Mouse (Mus musculus): Measurements from ENCODE around the gene Rnf187. TPM values are rescaled to one million over a fixed set of nuclear protein-coding genes. Genes with fewer than 3 reads are reported as not detected.

Gene Rnf187
- polyA plus RNA-seq, 1 experiment from 2014 or later, result 45.0 TPM

- WGBS (ENCODE audit: missing documents), result under 1% methylated on average over 29 of the region's 29 CpGs
- Histone ChIP-seq H3K4me3 (ENCODE audit: inconsistent target) (peak overlapping the region; percentile 99), H3K79me2 (ENCODE audit: inconsistent target) (peaks cover 96% of the 10 kb centered on the region)
Observed at GRCm38 (mm10) chr11:58977150-58977549, 38.4 kb upstream of the Rnf187 start.

GRCm38 (mm10) chr11:58974414-58974813 lies 35.7 kb upstream of the Rnf187 start:
- H3K79me2 ChIP-seq (ENCODE audit: inconsistent target), result peaks cover 91% of the 10 kb centered on the region
- no peak overlapping the region for H3K4me3 ChIP-seq (ENCODE audit: inconsistent target)
- H3K27ac ChIP-seq, result no peak overlapping the region
- 90% methylated on average over 3 of the region's 3 CpGs for WGBS (ENCODE audit: missing documents)
- peaks cover 6% of the 10 kb centered on the region; the same call in 1 of the 2 replicates for H3K36me3 ChIP-seq (ENCODE audit: inconsistent target)

More at GRCm38 (mm10) chr11:58977150-58977549, 38.4 kb upstream of the Rnf187 start:
- Histone ChIP-seq H3K36me3 (ENCODE audit: inconsistent target) (no peaks in the 10 kb centered on the region), H3K27ac (peak overlapping the region; percentile 72)

GRCm38 (mm10) chr11:58971796-58972195 lies 33.1 kb upstream of the Rnf187 start:
- WGBS (ENCODE audit: missing documents), result 95% methylated on average over 3 of the region's 3 CpGs
- H3K36me3 ChIP-seq (ENCODE audit: inconsistent target), result peaks cover 6% of the 10 kb centered on the region; the same call in 1 of the 2 replicates

GRCm38 (mm10) chr11:58970831-58971530 lies 32.3 kb upstream of the Rnf187 start:
- Histone ChIP-seq H3K27ac (no peak overlapping the region), H3K36me3 (ENCODE audit: inconsistent target) (peaks cover 6% of the 10 kb centered on the region; the same call in 1 of the 2 replicates), H3K4me3 (ENCODE audit: inconsistent target) (no peak overlapping the region), H3K79me2 (ENCODE audit: inconsistent target) (peaks cover 57% of the 10 kb centered on the region)
- 94% methylated on average over 20 of the region's 21 CpGs for whole genome bisulfite sequencing (ENCODE audit: missing documents)

More at GRCm38 (mm10) chr11:58971796-58972195, 33.1 kb upstream of the Rnf187 start:
- Histone ChIP-seq H3K4me3 (ENCODE audit: inconsistent target) (no peak overlapping the region), H3K27ac (no peak overlapping the region), H3K79me2 (ENCODE audit: inconsistent target) (peaks cover 65% of the 10 kb centered on the region)

GRCm38 (mm10) chr11:58969659-58970058 lies 30.9 kb upstream of the Rnf187 start:
- Histone ChIP-seq H3K27ac (no peak overlapping the region), H3K36me3 (ENCODE audit: inconsistent target) (peaks cover 6% of the 10 kb centered on the region; the same call in 1 of the 2 replicates), H3K79me2 (ENCODE audit: inconsistent target) (peaks cover 44% of the 10 kb centered on the region), H3K4me3 (ENCODE audit: inconsistent target) (no peak overlapping the region)
- WGBS (ENCODE audit: missing documents), result 90% methylated on average over 6 of the region's 6 CpGs

GRCm38 (mm10) chr11:58969027-58969426 lies 30.3 kb upstream of the Rnf187 start:
- no peak overlapping the region for H3K4me3 ChIP-seq (ENCODE audit: inconsistent target)
- peaks cover 6% of the 10 kb centered on the region; the same call in 1 of the 2 replicates for H3K36me3 ChIP-seq (ENCODE audit: inconsistent target)
- no peak overlapping the region for H3K27ac ChIP-seq
- H3K79me2 ChIP-seq (ENCODE audit: inconsistent target), result peaks cover 38% of the 10 kb centered on the region
- WGBS (ENCODE audit: missing documents), result 83% methylated on average over 8 of the region's 8 CpGs

- Histone ChIP-seq H3K79me2 (ENCODE audit: inconsistent target) (peaks cover 33% of the 10 kb centered on the region), H3K27ac (no peak overlapping the region), H3K4me3 (ENCODE audit: inconsistent target) (no peak overlapping the region), H3K36me3 (ENCODE audit: inconsistent target) (peaks cover 6% of the 10 kb centered on the region; the same call in 1 of the 2 replicates)
- 73% methylated on average over 7 of the region's 7 CpGs for WGBS (ENCODE audit: missing documents)
Observed at GRCm38 (mm10) chr11:58968551-58968950, 29.8 kb upstream of the Rnf187 start.

- Histone ChIP-seq H3K36me3 (ENCODE audit: inconsistent target) (peaks cover 6% of the 10 kb centered on the region; the same call in 1 of the 2 replicates), H3K4me3 (ENCODE audit: inconsistent target) (no peak overlapping the region)
Observed at GRCm38 (mm10) chr11:58967346-58967745, 28.6 kb upstream of the Rnf187 start.

GRCm38 (mm10) chr11:58965001-58965760 lies 26.5 kb upstream of the Rnf187 start:
- WGBS (ENCODE audit: missing documents), result 53% methylated on average over 12 of the region's 12 CpGs
- no peak overlapping the region for H3K27ac ChIP-seq
- no peak overlapping the region for H3K4me3 ChIP-seq (ENCODE audit: inconsistent target)
- H3K79me2 ChIP-seq (ENCODE audit: inconsistent target), result no peaks in the 10 kb centered on the region; the same call in 1 of the 2 replicates
- H3K36me3 ChIP-seq (ENCODE audit: inconsistent target), result no peaks in the 10 kb centered on the region; the same call in 1 of the 2 replicates

More at GRCm38 (mm10) chr11:58967346-58967745, 28.6 kb upstream of the Rnf187 start:
- no peak overlapping the region for H3K27ac ChIP-seq
- peaks cover 21% of the 10 kb centered on the region; the same call in 1 of the 2 replicates for H3K79me2 ChIP-seq (ENCODE audit: inconsistent target)
- 100% methylated on average over 1 of the region's 1 CpGs for WGBS (ENCODE audit: missing documents)

- Histone ChIP-seq H3K36me3 (ENCODE audit: inconsistent target) (no peaks in the 10 kb centered on the region), H3K4me3 (ENCODE audit: inconsistent target) (no peak overlapping the region)
- WGBS (ENCODE audit: missing documents), result 88% methylated on average over 7 of the region's 7 CpGs
Observed at GRCm38 (mm10) chr11:58964216-58964615, 25.5 kb upstream of the Rnf187 start.

GRCm38 (mm10) chr11:58963543-58963942 lies 24.8 kb upstream of the Rnf187 start:
- no peak overlapping the region for H3K27ac ChIP-seq
- H3K36me3 ChIP-seq (ENCODE audit: inconsistent target), result no peaks in the 10 kb centered on the region
- no peaks in the 10 kb centered on the region for H3K79me2 ChIP-seq (ENCODE audit: inconsistent target)
- 63% methylated on average over 16 of the region's 17 CpGs for WGBS (ENCODE audit: missing documents)
- H3K4me3 ChIP-seq (ENCODE audit: inconsistent target), result no peak overlapping the region

More at GRCm38 (mm10) chr11:58964216-58964615, 25.5 kb upstream of the Rnf187 start:
- Histone ChIP-seq H3K79me2 (ENCODE audit: inconsistent target) (no peaks in the 10 kb centered on the region), H3K27ac (no peak overlapping the region)

GRCm38 (mm10) chr11:58961364-58962177 lies 22.9 kb upstream of the Rnf187 start:
- Histone ChIP-seq H3K79me2 (ENCODE audit: inconsistent target) (peaks cover 17% of the 10 kb centered on the region), H3K27ac (no peak overlapping the region), H3K36me3 (ENCODE audit: inconsistent target) (peaks cover 7% of the 10 kb centered on the region; the same call in 1 of the 2 replicates), H3K4me3 (ENCODE audit: inconsistent target) (no peak overlapping the region)
- WGBS (ENCODE audit: missing documents), result 70% methylated on average over 47 of the region's 50 CpGs

- H3K4me3 ChIP-seq (ENCODE audit: inconsistent target), result peak overlapping the region; percentile 28
- H3K79me2 ChIP-seq (ENCODE audit: inconsistent target), result peaks cover 32% of the 10 kb centered on the region
- H3K36me3 ChIP-seq (ENCODE audit: inconsistent target), result peaks cover 7% of the 10 kb centered on the region; the same call in 1 of the 2 replicates
- under 1% methylated on average over 40 of the region's 40 CpGs for WGBS (ENCODE audit: missing documents)
- peak overlapping the region; percentile 89 for H3K27ac ChIP-seq
Observed at GRCm38 (mm10) chr11:58959921-58960465, 21.3 kb upstream of the Rnf187 start.

Measured in macrophage (primary cell).